Mouse (Mus musculus): ENCODE measurements around the gene Cuta.
A peak's percentile ranks its signal among the peaks of the same experiment; 100 is the strongest.

Gene Cuta

DNA sequence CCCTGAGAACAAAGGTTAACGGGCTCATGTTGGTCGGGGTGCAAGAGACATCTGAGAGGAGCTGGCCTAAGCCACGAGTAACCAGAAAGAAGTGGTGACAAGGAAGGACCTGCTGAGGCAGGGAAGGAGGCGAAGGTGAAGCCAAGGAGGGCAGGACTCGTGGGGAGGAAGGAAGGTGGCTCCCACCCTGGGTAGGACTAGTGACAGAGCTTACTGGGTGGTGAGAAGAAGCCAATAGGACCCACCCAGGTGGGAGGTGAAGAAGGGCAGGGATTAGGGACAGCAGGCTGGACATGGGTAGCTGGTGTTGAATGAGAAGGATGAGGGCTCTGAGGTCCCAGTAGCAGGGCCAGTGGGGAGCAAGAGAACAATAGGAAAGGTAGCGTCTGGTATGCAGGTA, 13.8 kb upstream of the Cuta start:
- no peak for DNase-seq

DNA sequence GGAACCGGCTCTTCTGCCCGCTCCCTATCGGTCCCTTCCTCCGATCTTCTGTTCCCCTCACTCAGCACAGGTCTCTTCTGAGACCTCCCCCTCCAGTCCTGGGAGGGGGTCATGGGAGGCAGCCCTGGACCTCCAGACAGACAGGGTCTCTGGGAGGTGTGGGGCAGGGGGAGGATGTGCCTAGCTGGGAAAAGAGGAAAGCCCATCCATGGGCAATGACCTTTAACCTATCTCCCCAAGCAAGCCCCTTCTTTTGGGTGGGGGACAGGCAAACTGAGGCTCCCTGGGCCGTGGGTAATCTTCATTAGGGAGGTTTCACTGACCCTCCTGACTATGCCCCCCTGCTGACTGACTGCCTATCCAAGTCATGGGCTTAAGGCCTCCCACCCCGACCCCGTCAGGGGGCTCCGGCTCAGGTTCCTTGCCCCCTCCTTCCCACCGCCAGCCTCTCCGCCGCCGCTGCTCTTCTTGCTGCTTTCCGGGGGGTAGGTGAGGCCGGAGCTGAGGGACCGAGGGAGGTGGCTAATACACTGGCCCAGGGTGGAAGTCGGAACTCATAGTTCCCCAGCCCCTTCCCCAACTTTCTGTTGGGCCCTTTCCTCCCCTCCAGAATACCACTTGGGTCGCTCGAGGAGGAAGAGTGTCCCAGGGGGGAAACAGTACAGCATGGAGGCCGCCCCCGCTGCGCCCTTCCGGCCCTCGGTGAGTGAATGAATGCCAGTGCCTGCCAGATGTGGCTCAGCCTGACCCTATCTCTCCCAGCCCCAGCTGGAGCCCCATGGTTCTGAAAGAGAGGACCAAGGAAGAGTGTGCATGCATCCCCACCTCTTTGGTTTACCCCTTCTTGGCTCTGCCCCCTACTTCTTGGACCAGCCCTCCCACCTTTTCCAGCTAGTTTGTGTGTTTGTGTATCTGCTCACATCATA, 12.8 kb upstream of the Cuta start:
- DNase-seq = no peak

DNA sequence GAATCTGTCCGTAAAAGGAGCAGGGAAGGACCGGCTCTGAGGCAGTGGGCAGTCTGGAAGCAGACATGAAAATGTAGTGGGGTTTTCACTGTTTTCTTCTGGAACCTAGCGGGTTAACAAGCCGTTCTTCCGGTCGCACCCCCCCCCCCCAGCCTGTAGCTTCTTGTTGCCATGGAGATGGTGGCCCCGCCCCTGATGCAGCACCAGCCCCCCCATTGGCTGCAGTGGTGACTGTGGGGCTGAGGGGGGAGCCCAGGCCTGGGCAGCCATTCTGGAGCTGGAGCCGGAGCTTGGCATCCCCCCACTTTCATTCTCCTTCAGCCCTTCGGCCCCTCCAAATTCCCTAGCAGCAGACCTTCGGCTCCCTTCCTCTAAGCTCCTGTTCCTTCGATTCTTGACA, 12.0 kb upstream of the Cuta start:
- DNase-seq = peak; percentile 78

DNA sequence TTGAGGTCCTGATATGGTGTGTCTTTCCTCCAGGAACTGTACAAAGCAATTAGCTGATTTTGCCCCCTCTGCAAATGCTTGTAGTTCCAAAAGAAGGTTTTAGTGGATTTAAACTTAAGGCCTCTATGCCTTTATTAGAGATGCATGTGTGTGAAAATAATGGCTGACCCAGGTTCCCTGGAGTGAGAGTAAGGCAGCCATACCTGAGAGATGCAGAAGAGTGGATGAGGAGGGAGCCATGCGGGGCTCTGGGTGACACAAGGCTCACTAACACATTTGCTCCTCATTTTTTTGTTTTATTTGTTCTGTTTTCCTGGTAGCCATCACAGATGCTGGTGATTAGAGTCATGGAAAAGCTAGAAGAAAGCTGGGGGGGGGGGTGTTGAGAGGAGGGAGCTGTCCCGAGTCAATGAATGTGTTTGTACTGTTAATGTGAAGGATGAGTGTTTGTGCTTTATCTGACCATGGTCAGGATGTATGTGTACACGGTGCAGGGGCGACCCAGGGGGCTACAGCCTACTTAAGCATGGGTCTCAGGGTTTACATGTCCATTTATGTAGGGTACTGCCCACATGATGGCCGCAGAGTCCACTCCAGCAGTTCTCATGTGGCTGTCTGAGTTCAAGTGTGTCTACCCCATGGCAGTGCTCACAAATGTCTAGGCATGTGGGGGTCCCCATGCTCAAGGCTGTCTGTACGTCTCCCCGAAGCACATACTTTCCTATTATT, 11.4 kb upstream of the Cuta start:
- no peak for DNase-seq

DNA sequence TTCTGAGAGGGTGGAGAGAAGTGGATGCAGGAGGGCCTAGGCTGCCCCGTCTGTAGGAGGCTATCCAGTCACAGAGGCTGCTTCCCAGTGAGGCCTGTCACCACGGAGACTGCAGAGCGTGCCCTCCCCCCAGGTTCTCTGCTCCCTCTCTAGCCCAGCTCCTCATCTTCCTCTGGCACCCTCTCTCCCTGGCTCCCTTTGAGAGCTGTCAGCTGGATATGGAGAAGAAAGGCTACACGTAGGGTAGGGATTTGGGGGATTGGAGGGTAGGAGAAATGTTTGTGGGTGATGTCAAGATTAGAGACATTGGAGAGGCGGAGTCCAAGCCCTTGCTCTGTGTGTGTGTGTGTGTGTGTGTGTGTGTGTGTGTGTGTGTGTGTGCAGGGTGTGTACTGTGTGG, 10.5 kb upstream of the Cuta start:
- DNase-seq = no peak

DNA sequence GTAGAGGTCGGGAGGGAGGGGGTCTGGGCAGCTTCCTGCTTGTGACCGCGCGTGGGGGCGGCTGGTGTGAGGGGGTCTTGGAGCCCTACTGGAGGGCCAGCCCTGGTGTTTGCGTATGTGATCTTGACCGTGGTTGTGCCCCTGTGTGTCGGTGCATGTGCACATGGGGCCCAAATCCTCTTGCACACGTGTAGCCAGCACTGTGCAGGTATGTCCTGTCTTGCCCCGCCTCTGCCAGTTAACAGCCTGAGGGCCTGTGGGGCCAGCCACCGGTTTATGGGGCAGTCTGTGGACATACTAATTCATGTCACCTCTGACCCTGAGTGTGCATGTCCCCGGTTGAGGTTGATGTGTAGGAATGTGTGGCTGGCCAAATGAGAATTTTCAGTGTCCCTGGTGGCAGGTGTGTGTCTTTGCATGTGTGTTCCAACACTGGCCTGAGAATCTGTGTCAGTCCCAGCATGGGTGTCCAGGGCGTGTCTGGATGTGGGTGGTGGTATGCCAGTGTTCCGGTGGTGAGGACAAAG, 9.7 kb upstream of the Cuta start:
- no peak for DNase-seq

DNA sequence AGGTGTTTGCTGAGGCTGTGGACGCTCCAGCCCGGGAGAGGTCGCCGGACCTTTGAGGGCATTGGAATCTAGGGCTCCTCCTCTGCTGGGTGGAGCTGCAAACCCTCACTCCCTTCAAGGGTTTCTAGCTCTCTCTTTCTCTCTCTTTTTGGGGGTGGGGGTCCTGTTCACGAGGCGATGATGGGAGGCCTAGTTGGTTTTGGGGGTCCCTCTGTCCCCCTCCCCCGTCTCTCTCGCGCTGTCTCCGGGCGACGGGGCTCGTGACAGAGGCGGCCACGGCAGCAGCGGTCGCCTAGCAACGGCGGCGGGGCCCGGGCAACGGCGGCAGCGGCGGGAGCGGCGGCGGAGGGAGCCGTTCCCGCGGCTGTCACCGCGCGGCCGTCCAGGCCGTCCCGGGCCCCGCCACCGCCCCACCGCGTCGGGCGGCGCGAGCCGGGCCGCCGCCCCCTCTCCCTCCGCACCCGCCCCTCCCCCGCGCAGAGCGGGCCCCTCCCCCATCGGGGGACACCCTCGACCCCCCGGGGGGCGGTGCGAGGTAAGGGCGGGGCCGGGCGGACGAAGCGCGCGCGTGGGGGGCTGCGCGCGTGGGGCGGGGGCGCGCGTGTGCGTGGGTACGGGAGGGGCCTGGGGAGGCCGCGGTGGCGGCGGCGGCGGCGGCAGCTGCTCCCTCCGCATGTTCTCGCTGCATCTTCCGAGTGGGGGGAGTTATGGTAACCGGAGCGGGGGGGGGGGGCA, 9.1 kb upstream of the Cuta start:
- DNase-seq = peak; percentile 60

DNA sequence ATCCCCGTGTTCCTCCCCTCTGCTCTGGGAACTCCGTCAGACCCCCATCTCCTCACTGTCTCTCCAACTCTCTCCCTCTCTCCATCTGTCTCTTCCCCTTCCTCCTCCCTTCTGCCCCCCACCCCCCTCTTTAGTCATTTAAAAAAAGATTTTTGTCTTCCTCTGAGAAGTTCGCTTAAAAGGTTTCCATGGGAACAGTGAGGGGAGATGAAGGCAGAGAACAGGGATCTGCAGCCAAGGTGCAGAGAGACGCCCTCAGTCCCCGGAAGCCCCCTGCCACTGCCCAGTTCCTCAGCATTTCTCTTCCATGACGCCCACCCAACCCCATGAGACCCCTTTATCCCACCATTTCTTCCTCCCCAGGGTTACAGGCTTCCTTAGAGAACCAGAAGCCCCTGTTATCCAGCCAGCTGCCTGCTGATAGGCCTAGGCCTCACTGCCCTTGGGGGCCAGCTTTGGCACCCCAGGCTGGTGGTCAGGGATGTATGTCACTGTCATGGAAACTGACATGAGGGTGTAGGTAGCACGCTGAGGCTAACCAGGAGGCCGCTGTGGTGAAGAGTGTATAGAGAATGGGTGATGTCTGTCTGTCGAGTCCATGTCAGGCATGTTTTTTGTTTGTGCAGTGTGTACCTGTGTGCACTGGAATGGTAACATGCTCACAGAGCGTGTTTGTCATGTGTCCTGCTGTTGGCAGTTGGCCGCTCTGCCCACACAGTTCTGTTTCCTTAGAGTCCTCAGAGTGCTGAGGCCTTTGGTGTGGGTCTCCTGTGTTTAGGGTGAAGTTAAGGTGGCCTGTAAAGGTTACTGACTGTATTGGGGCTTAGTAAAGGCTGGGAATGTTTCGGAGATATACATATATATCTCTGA, 8.1 kb upstream of the Cuta start:
- DNase-seq = no peak

DNA sequence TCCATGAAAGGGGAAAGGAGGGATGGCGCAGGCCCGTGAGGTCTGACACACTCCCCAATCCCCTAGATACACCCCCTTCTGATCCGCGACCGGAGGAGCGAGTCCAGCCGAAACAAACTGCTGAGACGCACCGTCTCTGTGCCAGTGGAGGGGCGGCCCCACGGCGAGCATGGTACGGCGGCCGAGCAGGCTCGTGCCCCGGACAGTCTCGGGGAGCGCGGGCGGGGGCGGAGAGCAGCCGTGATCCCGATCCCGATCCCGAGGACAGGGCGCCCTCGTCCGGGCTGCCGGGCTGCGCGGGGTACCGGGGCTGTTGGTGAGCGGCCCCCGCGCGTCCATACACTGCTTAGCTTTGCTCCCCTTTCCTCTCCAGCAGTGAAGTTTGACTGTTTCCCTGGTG, 7.2 kb upstream of the Cuta start:
- peak; percentile 77 for DNase-seq

DNA sequence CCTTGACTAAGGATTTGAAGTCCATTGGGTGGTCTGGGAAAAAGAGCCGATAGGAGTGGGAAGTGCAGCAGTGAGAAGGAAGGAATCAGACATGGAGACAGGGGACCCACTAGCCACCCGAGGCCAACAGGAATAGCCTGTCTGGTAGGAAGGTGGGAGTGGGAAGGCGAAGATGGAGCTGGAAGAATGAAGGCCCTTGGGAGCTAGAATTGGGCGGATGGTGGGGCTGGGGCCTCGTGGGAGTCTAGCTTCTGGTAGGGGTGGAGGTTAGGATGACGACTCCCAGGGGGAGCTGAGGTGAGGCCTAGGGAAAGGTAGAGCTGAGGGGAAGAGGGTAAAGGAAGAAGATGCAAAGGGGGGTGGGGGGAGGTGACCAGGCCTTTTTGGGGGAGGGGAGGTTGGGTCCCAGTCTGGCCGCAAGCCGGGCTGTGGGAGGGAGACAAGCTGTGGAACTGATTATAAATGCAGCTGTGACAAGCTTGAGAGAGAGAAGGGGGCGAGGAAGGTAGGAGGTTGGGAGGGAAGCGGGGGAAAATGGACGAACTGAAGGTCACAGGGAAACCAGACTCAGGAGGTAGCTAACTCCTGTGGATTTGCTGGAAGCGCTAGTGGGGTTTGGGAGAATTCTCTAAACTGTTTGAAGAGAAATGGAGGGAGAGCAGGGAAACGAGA, 6.6 kb upstream of the Cuta start:
- no peak for DNase-seq

DNA sequence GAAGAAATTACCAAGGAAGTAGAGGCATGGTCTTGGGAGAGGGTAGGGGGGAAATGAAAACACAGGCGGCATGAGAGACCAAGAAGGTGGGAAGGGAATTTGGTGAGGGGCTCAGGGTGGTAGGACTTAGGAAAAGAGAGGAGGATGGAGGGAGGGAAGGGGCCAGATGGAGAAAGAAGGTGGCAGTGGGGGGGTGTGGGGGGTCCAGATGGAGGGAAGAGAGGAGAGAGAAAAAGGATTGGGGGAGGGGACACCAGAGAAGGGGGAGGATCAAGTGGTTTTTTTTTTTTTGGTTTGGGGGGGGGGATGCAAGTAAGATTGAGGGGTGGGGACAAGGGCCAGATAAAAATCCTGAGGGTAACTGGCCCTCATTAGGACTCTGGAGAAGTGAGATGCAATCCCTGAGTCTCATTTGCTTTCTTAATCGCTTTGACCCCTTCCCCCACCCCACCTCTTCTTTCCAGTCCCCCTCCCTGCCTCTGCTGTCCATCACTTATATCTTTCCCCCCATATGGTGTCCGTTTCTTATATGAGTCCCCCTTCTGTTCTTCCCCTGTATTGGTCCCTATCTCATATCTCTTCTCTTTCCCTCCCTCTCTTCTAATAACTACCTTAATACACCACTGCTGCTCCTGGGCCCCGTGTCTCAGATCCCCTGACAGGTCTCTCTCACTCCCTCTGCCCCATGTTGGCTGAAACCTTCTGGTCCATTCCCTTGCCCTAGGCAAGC, 2.6 kb upstream of the Cuta start:
- DNase-seq = no peak

DNA sequence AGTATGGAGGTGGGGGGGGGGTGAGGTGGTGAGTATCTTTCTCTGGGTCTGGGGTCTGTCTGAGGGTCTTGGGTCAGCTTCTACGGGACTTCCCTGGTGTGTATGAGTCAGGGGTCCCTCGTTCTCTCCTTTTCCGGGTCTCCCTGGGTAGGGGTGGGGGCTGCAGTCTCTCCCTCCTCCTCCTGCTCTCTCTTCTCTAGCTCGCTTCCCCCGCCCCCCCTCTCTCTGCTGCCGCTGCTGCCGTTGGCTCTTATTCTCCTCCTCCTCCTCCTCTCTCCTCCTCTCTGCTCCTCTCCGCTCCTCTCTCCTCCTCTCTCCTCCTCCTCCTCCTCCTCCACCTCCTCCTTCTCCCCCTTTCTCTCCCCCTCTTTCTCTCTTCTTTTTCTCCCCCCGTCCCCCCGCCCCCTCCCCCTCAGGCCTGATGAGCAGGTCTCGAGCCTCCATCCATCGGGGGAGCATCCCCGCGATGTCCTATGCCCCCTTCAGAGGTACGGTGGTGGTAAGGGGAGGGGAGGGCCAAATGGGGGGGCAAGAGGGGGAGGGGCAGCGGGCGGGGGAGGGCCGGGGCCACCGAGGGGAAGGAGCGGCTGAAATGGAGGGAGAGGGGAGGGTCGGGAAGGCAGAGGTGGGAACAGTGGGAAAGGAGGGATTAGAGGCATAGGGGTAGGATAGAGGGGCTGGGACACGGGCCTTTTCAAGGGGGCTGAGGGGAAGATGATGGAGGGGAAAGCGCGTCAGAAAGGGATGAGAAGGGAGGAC, 1.8 kb upstream of the Cuta start, which contains the start of gene Syngap1:
TSS of gene Syngap1 (plus strand) at position 223 of the 759 bp plus-strand sequence.
- DNase-seq = no peak

DNA sequence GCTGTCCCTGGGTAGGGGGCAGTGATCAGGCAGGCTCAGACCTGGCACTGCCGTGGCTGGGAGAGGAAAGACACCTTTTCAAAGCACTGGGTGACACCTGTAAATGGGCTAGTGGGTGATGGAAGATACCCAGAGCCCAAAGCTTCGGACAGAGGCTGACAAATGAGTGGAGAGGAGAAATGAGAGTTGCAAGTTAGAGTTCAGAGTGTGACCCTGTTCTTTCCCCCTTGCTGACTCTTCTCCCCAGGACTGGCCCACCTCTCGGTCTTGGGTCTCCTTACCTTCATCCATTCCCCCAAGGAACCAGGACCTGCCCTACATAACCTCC, 568 bp upstream of the Cuta start:
- no peak for DNase-seq

DNA sequence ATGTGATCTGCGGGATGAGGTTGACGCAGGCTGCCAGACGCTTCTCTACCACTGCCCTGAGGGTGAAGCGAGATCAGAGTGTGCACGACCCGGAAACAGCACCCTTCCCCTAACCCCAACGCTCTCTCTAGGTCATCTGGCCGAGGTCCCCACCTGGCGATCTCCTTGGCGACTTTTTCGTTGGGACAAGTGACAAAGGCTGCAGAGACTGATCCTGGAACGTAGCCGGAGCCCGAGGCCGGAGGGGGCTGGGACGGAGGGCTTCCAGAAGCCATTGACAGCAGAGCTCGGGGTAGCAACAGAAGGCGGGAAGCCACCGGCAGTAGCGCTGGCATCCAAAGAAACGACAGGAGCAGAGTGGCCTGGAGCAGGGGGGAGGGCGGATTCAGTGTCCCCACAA, 638 bp downstream of the Cuta start:
- DNase-seq = no peak

DNA sequence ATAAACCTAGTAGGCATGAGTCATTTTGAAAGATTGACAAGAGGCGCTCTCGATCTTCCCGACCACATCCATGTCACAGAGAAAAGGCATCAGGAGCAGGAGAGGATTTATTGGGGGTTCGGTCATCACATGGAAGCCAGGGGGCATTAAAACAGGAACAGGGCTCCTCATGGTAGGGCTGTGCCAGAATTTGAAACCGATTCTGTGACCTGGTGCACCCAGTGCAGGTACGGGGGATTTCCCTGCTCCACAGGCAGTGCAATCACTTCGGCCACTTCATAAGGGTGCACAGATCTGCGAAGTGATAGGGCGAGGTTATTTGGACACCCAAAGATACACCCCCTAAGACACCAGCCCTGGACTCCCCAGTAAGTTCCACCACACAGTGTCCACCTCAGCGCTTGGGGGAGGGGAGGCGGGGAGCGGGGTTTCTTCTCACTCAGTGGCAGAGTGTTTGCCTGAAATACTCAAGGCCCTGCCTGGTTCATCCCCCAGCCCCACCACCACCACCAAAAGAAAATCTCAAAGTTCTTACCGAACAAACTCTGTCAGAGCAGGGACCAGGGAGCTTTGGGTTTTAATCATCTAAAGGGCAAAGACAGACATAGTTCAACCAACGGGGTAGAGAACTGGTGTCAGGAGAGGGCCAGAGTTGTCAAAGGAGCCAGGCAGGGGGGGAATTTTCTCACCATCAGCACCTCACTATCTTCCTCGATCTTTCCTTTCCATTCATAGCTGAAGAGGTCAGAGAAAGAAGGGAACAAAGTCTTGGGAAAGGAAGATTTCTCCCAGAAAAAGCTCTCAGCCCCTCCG, 1.3 kb downstream of the Cuta start:
- DNase-seq = no peak

DNA sequence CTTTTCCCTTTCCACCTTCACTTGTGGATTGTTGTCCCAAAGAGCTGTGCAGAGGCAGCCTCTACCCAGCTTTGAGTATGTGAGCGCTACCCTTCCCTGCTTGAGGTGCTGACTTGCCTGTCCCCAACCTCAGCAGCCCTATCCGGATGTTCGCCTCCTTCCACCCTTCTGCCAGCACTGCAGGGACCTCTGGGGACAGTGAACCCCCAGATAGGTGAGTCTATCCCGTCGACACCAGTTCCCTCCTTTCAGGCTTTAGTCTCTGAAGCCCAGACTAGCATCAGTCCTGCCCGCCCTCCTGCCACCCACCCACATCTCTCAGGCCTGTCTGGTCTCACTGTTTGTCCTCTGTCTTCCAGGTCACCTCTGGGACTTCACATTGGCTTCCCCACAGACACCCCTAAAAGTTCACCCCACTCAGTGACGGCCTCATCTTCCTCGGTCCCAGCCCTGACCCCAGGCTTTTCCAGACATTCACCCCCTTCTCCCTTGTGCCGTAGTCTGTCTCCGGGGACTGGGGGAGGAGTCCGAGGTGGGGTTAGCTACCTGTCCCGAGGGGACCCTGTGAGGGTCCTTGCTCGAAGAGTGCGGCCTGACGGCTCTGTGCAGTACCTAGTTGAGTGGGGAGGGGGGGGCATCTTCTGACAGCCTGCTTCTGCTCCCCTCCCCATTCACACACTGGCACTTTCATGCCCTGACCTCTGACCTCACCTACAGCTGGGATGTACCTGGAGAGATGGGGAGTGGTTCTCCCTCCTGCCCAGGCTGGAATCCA, 2.3 kb downstream of the Cuta start:
- DNase-seq = no peak

DNA sequence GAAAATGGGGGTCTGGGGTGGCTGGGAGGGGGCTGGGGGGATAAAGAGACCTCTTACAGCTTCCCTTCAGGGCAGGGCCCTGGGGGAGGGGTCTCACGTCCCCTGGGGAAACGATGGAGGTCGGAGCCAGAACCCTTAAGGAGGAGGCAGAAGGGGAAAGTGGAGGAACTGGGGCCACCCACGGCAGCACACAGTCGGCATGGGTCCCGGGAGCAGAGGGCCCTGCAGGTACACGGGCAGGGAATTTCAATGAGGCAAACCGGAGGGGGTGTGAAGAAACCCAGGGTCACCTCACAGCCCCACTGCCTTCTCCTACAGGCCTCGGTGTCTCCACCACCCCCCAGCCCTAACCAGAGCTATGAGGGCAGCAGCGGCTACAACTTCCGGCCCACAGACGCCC, 2.9 kb downstream of the Cuta start:
- DNase-seq = no peak

DNA sequence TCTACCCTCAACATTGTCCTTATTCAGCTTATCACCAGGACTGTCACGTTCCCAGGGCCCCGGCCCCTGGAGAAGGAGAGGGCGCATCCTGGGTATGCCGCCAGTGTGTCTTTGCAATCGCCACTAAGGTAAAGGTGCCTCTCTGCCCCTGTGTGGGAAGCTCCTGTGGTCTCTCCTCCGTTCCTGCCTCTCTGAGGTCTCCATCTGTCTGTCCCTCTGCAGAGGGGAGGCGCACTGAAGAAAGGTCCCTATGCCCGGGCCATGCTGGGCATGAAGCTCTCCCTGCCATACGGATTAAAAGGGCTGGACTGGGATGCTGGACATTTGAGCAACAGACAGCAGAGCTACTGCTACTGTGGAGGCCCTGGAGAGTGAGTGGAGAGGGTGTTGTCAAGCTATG, 4.3 kb downstream of the Cuta start:
- DNase-seq = no peak

All from lung, postnatal 14 days (tissue).